Mouse (Mus musculus): ENCODE data around the gene Gabra2.

DNA sequence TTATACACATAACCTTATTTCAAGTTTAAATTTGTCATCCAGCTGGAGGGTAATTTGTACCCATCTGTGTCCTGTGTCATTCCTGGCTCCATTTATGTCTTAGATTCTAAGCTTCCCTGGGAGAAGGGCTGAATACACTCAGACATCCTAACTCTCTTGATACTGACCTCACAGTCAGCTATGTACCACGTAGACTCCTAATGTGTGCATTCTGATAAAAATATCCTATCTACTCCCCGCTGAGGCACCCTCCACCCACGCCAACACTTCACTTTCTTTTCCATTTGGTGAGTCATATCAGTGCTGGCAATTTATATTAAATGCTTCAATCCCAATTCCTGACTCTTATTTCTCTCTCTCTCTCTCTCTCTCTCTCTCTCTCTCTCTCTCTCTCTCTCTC is 34.0 kb downstream of the Gabra2 start:
- no peak for TF ChIP-seq POLR2A (IDR thresholded peaks at IDR 0.05; ENCODE audit: borderline replicate concordance, control insufficient read depth, low read depth, low read length)
- no peak for TF ChIP-seq CTCF (IDR thresholded peaks at IDR 0.05; ENCODE audit: control insufficient read depth, insufficient read depth, low read length)

Measured in bone marrow, adult 2 months (tissue).